Mouse (Mus musculus) embryonic stem cell, embryonic (primary cell): ENCODE data around the gene Timm17a.

ENCODE experiments used
- CTCF ChIA-PET, 4 experiments: fragments of 300-600 bp in 2 of 4; fragments of 350-600 bp in 2 of 4; sonication (Branson Sonifier 250); formaldehyde crosslinking; loops; one replicate each; lab custom pipeline; 2022; ENCODE audit warnings: inconsistent platforms in 2 of 4; lab: Charles Lee
- POLR2A ChIA-PET, 4 experiments: fragments of 300-600 bp in 2 of 4; fragments of 350-600 bp in 2 of 4; sonication (Branson Sonifier 250); formaldehyde crosslinking; loops; one replicate each; lab custom pipeline; 2022; ENCODE audit warnings: antibody characterized with exemption in 4 of 4, inconsistent platforms in 1 of 4; lab: Charles Lee

Gene Timm17a

GRCm38 (mm10) chr1:135290908-135291307 is 22.7 kb downstream of the Timm17a start:
- ChIA-PET CTCF (no interaction called here), POLR2A (interaction anchor here in 1 of 4 experiments (1.4 kb wide), 1 partner anchor 8 kb away, joined by 6 read pairs; no protein-coding TSS in a partner anchor)

DNA sequence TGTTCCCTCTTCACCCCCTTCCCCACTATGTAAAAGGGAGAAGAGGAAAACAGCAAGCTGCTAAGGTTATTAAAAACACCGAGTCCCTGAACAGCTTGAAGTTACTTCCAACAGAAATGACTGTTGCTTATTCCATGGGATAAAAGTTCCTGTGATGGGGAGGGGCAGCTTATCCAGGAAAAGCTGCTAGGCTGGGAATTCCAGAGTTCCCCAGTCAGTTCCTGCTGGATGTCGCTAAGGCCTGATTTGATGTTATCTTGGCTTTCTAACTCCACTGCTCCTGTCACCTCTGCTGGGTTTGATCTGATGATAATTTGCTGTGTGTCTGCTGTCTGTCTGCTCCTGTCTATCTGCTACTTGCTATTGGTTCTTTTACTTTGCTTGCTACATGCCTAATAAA is 27.3 kb downstream of the Timm17a start:
- ChIA-PET CTCF (no interaction called here), POLR2A (interaction anchor here in 2 of 4 experiments (1.0 to 2.2 kb wide), 4 partner anchors 9 to 28 kb away, joined by 3 to 8 read pairs (median 4); partner anchors contain the start of genes Elf3 (in 1 of the 2) and Timm17a (in 1 of the 2))

- POLR2A ChIA-PET: interaction anchor here (0.6 to 4.5 kb wide), 29 partner anchors 10 to 1285 kb away, joined by 3 to 28 read pairs (median 4); partner anchors contain the start of genes Elf3 (in 3 of the 4), Lmod1 (in 2 of the 4) and Timm17a (in 1 of the 4)
These were observed 29.7 kb downstream of the Timm17a start, which contains the start of gene Rnpep for GRCm38 (mm10) chr1:135283826-135284291. Gene Rnpep, minus strand, starts transcription at chr1:135284084.

DNA sequence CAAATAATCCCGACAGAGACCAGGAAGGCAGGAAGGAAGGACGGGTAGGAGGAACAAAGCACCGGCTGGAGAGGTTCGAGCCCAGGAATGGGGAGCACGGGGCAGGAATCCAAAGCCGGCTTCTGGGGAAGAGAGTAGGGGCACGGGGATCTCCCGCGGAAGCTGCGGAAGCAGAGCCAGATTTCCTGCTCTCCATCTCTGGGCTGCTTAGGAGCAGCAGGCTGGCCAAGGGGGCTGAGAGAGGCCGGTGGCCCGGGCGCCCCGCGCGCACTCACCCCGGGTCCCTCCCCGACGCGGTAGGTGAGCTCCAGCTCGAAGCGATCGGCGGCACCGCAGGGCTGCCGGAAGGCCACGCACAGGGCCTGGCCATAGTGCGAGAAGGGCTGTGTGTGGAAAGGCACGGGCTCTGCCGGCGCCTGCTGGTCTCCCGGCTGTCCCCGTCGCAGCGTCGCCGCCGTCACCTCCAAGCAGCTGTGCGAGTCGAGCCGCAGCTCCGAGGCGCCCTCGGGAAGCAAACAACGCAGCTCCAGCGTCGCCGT is 30.2 kb downstream of the Timm17a start:
- ChIA-PET CTCF (interaction anchor here in 2 of 4 experiments (0.6 to 1.7 kb wide), 8 partner anchors 11 to 387 kb away, joined by 3 to 9 read pairs (median 3); no protein-coding TSS in a partner anchor), POLR2A (interaction anchor here (0.6 to 4.5 kb wide), 32 partner anchors 8 to 1286 kb away, joined by 3 to 28 read pairs (median 4); partner anchors contain the start of genes Elf3 (in 3 of the 4), Lmod1 (in 2 of the 4) and Timm17a (in 1 of the 4))

More at GRCm38 (mm10) chr1:135283826-135284291, 29.7 kb downstream of the Timm17a start, which contains the start of gene Rnpep:
- CTCF ChIA-PET: interaction anchor here in 2 of 4 experiments (0.9 to 1.7 kb wide), 6 partner anchors 22 to 386 kb away, joined by 3 to 9 read pairs (median 3); no protein-coding TSS in a partner anchor

DNA sequence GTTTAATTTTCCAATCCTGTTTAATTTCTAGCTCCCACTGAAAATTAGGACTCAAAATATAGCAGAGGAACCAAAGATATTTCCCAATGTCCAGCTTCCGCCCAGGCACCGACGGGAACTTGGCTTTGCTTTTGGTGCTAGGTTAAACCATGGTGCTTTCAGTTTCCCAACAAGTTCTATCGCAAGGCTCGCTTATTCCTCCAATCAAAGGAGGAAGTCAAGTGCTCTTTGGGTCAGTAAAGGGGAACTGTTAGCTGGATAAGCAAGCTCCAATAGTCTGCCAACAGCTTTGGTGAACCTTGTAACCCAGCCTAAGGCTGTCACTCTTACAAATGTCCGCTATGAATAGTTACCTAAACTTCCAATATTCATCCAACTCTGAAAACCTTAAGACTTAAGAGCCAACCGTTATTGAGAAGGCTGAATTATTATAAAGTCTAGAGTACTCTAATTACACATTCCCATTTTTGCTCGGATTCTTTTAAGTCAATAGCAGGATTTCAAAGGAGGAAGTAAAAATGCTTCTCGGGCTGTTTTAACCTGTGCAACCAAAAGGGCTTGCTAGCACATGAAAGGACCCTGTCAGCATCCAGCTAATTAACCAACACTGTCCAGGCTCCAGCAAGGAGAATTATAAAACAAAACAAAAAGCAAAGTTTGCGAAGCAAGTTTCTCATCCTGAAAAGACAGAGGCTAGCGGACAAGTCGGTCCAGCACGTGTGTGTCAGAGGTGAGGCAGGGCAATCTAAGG is 30.9 kb downstream of the Timm17a start:
- CTCF ChIA-PET: interaction anchor here in 3 of 4 experiments (0.6 to 1.7 kb wide), 8 partner anchors 10 to 223 kb away, joined by 3 to 9 read pairs (median 3); no protein-coding TSS in a partner anchor
- POLR2A ChIA-PET: interaction anchor here (0.7 to 4.5 kb wide), 34 partner anchors 9 to 1286 kb away, joined by 3 to 28 read pairs (median 4); partner anchors contain the start of genes Elf3 (in 3 of the 4), Lmod1 (in 2 of the 4) and Timm17a (in 1 of the 4)

DNA sequence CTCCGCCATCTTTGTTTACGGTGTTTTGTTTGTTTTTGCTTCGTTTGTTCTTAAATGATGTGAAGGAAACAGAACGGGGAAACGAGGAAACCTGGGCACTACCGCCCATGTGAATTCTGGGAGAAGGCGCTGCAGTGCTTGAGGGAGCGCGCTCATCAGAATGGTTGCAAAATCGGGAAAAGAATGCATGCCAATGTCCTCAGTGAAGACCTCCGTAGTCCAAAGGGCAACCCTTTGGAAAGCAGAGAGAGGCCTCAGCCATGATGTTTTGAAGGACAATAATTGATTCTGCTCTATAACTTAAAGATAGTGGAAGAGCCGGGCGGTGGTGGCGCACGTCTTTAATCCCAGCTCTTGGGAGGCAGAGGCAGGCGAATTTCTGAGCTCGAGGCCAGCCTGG is 31.7 kb downstream of the Timm17a start:
- ChIA-PET POLR2A (interaction anchor here in 2 of 4 experiments (1.1 to 4.5 kb wide), 11 partner anchors 10 to 123 kb away, joined by 3 to 28 read pairs (median 6); partner anchors contain the start of genes Elf3 (in 1 of the 2) and Timm17a (in 1 of the 2)), CTCF (interaction anchor here in 3 of 4 experiments (0.6 to 1.1 kb wide), 3 partner anchors 20 to 222 kb away, joined by 3 read pairs; no protein-coding TSS in a partner anchor)

DNA sequence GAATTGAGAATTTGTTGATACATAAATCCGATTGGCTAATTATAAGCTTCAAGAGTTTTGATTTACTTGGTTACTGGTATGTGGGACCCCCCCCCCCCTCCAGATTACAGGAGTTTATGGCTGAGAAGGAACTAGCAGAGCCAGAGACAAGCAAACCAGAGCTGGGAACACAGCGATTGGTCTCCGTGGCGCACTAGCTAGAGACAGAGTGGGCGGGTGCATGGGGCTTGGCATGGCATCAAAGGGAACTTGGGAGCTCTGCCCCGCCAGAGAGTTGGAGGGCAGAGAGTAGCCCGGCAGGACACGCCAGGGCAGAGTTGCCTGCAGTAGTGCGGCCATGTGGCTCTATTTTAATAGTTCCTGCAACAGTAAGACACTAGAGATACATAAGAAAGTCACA is 32.9 kb downstream of the Timm17a start:
- CTCF ChIA-PET: interaction anchor here in 3 of 4 experiments (0.6 to 1.0 kb wide), 6 partner anchors 15 to 138 kb away, joined by 3 to 6 read pairs (median 3); no protein-coding TSS in a partner anchor
- POLR2A ChIA-PET: interaction anchor here (0.6 to 4.5 kb wide), 11 partner anchors 12 to 1196 kb away, joined by 3 to 28 read pairs (median 4); partner anchors contain the start of genes Elf3 (in 1 of the 4) and Gpr37l1 (in 1 of the 4)

DNA sequence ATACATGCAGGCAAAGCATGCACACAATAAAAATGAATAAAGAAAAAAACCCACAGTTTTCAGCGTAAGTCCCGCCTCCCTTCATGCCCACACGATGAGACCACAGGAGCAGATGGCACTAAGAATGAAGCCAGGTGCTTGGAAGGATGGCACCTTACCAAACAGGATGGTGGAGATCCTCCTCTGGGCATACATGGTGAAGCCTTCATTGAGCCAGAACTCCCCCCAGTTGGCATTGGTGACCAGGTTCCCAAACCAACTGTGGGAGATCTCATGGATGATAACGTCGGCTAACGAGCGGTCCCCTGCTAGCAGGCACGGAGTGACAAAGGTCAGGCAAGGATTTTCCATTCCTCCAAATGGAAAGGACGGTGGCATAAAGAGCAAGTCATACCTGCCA is 42.2 kb downstream of the Timm17a start:
- ChIA-PET CTCF (interaction anchor here in 1 of 4 experiments (1.4 kb wide), 1 partner anchor 161 kb away, joined by 5 read pairs; no protein-coding TSS in a partner anchor), POLR2A (interaction anchor here in 3 of 4 experiments (0.9 to 2.5 kb wide), 5 partner anchors 9 to 94 kb away, joined by 3 to 11 read pairs (median 3); no protein-coding TSS in a partner anchor)

DNA sequence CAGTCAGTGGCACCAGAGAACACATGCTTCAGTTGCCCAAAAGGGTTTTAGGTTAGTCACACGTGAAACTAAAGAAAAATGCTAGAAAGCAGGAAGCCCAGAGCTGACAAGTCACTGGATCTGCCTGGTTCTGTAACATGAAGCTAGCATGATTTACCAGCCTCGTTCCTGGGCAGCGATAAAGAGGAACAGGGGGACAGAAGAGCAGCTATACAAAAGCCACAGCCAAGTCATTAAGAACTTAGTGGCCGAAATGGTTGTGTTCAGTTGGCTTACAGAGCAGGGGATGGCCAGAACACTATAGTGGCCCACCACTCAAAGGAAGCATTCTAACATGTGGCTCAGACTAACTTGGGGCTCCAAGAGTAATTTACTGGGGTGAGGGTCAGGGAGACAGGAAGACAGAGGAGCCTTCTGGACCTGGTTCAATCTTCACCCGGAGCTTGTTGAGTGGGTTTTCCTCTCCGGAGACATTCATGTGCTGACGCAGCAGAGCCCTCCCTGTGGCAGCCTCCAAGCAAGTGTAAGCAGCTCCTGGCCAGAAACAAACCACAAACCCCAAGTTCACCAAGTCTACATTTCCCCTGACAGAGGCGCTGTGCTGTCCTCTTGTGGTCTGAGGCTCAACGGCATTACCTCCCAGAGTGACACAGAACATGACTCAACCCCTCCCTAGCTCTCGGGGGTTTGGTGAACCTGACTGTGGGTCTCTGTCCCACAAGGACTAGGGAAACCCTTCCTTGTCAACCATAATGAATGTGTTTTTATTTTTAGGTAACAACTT is 45.7 kb downstream of the Timm17a start:
- ChIA-PET CTCF (interaction anchor here in 3 of 4 experiments (0.6 to 1.8 kb wide), 8 partner anchors 11 to 113 kb away, joined by 3 to 16 read pairs (median 6); no protein-coding TSS in a partner anchor), POLR2A (interaction anchor here (0.7 to 2.1 kb wide), 11 partner anchors 8 to 105 kb away, joined by 3 to 10 read pairs (median 3); partner anchors contain the start of genes Elf3 (in 1 of the 4) and Rnpep (in 1 of the 4))

DNA sequence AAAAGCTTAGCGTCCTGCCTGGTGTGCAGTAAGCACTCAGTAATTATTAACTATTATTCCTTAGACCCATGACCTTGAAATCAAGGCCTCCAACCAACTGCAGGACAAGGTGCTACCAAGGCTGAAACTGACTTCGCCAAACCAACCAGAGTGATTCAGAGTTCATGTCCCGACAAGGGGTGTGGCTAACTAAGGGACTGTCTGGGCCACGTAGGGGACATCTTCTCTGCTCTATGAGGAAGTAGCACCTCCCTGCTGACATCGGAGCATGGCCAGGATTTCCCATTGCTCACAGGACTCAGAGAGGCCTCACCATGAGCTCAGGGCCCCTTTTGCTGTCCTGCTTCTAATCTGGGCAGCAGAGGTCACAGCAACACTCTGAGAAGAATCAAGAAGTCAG is 47.7 kb downstream of the Timm17a start:
- POLR2A ChIA-PET: no interaction called here
- CTCF ChIA-PET: interaction anchor here in 1 of 4 experiments (0.9 kb wide), 1 partner anchor 94 kb away, joined by 4 read pairs; no protein-coding TSS in a partner anchor

DNA sequence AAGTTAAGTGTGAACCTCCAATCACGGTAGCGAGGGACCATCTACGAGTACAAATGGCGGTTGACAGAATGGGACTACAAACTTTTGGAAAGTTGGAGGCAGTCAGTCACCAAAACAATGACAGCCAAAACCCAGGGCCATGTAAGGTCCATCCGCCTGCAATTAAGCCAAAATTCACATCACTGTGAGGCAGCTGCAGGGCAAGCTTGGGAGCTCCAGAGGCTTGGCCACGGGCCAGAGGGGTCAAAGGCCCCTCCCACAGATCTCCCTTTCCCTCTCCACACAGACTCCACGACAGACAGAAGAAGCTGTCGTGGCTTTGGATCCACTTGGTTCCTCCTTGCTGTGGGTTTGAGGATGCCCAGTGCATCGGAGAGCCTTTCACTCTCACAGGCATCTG is 50.3 kb downstream of the Timm17a start:
- CTCF ChIA-PET: interaction anchor here in 3 of 4 experiments (0.8 to 8.1 kb wide), 6 partner anchors 58 to 115 kb away, joined by 3 to 103 read pairs (median 7); no protein-coding TSS in a partner anchor
- POLR2A ChIA-PET: interaction anchor here in 2 of 4 experiments (0.6 to 17.2 kb wide), 10 partner anchors 8 to 405 kb away, joined by 3 to 299 read pairs (median 8); no protein-coding TSS in a partner anchor

- ChIA-PET POLR2A (interaction anchor here (0.6 to 17.2 kb wide), 28 partner anchors 8 to 757 kb away, joined by 3 to 299 read pairs (median 4); partner anchors contain the start of genes Rnpep (in 1 of the 4), Timm17a (in 1 of the 4) and Ube2t (in 1 of the 4)), CTCF (interaction anchor here (0.6 to 8.1 kb wide), 43 partner anchors 8 to 932 kb away, joined by 3 to 103 read pairs (median 4); partner anchors contain the start of genes Gpr37l1 (in 1 of the 4), Lmod1 (in 1 of the 4), Ptpn7 (in 1 of the 4) and Rnpep (in 1 of the 4))
These were observed 51.2 kb downstream of the Timm17a start for GRCm38 (mm10) chr1:135262329-135262728.

GRCm38 (mm10) chr1:135260931-135261330 is 52.6 kb downstream of the Timm17a start:
- CTCF ChIA-PET: interaction anchor here (0.5 to 8.1 kb wide), 27 partner anchors 10 to 294 kb away, joined by 3 to 103 read pairs (median 5); partner anchors contain the start of genes Gpr37l1 (in 1 of the 4) and Ptpn7 (in 1 of the 4)

GRCm38 (mm10) chr1:135259128-135259436 is 54.5 kb downstream of the Timm17a start:
- ChIA-PET CTCF (interaction anchor here (0.6 to 8.1 kb wide), 10 partner anchors 60 to 392 kb away, joined by 3 to 103 read pairs (median 9); partner anchors contain the start of gene Arl8a (in 1 of the 4)), POLR2A (interaction anchor here in 3 of 4 experiments (0.7 to 17.2 kb wide), 34 partner anchors 9 to 150 kb away, joined by 3 to 299 read pairs (median 6); partner anchors contain the start of genes Gpr37l1 (in 1 of the 3), Rnpep (in 1 of the 3) and Timm17a (in 1 of the 3))

More at GRCm38 (mm10) chr1:135260931-135261330, 52.6 kb downstream of the Timm17a start:
- POLR2A ChIA-PET: interaction anchor here (0.5 to 17.2 kb wide), 37 partner anchors 10 to 161 kb away, joined by 3 to 299 read pairs (median 5); partner anchors contain the start of genes Rnpep (in 1 of the 4) and Timm17a (in 1 of the 4)

- CTCF ChIA-PET: interaction anchor here (0.6 to 8.1 kb wide), 24 partner anchors 10 to 810 kb away, joined by 3 to 103 read pairs (median 4); partner anchors contain the start of gene Arl8a (in 1 of the 4)
These were observed 55.0 kb downstream of the Timm17a start, which contains the start of gene Elf3 for GRCm38 (mm10) chr1:135258380-135259127. Gene Elf3, minus strand, starts transcription at chr1:135258568.

More at GRCm38 (mm10) chr1:135258380-135259127, 55.0 kb downstream of the Timm17a start, which contains the start of gene Elf3:
- POLR2A ChIA-PET: interaction anchor here in 3 of 4 experiments (0.6 to 17.2 kb wide), 100 partner anchors 9 to 512 kb away, joined by 3 to 299 read pairs (median 5); partner anchors contain the start of genes Arl8a (in 2 of the 3), Lmod1 (in 2 of the 3), Rnpep (in 2 of the 3) and Gpr37l1 (in 1 of the 3)
